Mouse (Mus musculus) embryonic fibroblast, embryonic 13.5 days (primary cell): ENCODE data around the gene Eif3l. TPM values are rescaled to one million over a fixed set of nuclear protein-coding genes. Genes with fewer than 3 reads are reported as not detected.

Source experiments
- H3K27ac ChIP-seq: 2 replicates; pipeline ENCODE4 v1.5.1; 2012; ENCODE audit warnings: low read length, control low read depth, inconsistent platforms; ENCODE audit not compliant: insufficient read depth
- H3K4me1 ChIP-seq: 2 replicates; pipeline ENCODE4 v1.6.1; 2011; ENCODE audit warnings: low read length; ENCODE audit not compliant: control insufficient read depth, insufficient read depth
- H3K4me3 ChIP-seq: 2 replicates; pipeline ENCODE4 v1.5.1; 2011; ENCODE audit warnings: mild to moderate bottlenecking, control low read depth, low read length; ENCODE audit not compliant: insufficient read depth
- CTCF ChIP-seq: IDR thresholded peaks from 2 replicates; pipeline ENCODE4 v1.5.1; 2011; ENCODE audit warnings: mild to moderate bottlenecking, control low read depth, low read length, moderate library complexity, borderline replicate concordance; ENCODE audit not compliant: insufficient read depth
- POLR2A ChIP-seq: IDR thresholded peaks from 2 replicates; pipeline ENCODE4 v1.6.1; 2011; ENCODE audit warnings: low read depth, mild to moderate bottlenecking, control low read depth, low read length, moderate library complexity
- polyA plus RNA-seq: library from polyadenylated mRNA; stranded (reverse); fragments of >200 nt; gene quantifications from 2 replicates; pipeline ENCODE4 v1.2.4, GENCODE M21; 2011; ENCODE audit warnings: low read depth; ENCODE audit not compliant: missing spikeins, insufficient read length

The Eif3l gene
- polyA plus RNA-seq, 1 experiment, result 268 TPM

- Histone ChIP-seq H3K4me1 (no peaks in the 10 kb centered on the region), H3K4me3 (no peak overlapping the region), H3K27ac (no peak overlapping the region)
- TF ChIP-seq CTCF (no peak), POLR2A (no peak)
These were observed 26.8 kb upstream of the Eif3l start for GRCm38 (mm10) chr15:79048186-79048585.

GRCm38 (mm10) chr15:79050160-79050845 is 24.7 kb upstream of the Eif3l start:
- TF ChIP-seq CTCF (no peak), POLR2A (no peak)
- Histone ChIP-seq H3K27ac (no peak overlapping the region), H3K4me1 (no peaks in the 10 kb centered on the region), H3K4me3 (no peak overlapping the region)

GRCm38 (mm10) chr15:79050964-79051363 is 24.0 kb upstream of the Eif3l start:
- no peak overlapping the region for H3K4me3 ChIP-seq
- H3K4me1 ChIP-seq, result no peaks in the 10 kb centered on the region
- TF ChIP-seq POLR2A (no peak), CTCF (no peak)
- no peak overlapping the region for H3K27ac ChIP-seq

- Histone ChIP-seq H3K27ac (peak overlapping the region; percentile 61), H3K4me3 (no peak overlapping the region), H3K4me1 (no peaks in the 10 kb centered on the region)
- TF ChIP-seq POLR2A (no peak), CTCF (no peak)
These were observed 23.3 kb upstream of the Eif3l start for GRCm38 (mm10) chr15:79051461-79052360.

- Histone ChIP-seq H3K4me1 (no peaks in the 10 kb centered on the region), H3K4me3 (no peak overlapping the region), H3K27ac (no peak overlapping the region)
- no peak for TF ChIP-seq CTCF
- TF ChIP-seq POLR2A, result no peak
These were observed 22.6 kb upstream of the Eif3l start for GRCm38 (mm10) chr15:79052366-79052765.

- H3K27ac ChIP-seq, result no peak overlapping the region
- no peak for TF ChIP-seq CTCF
- no peak for TF ChIP-seq POLR2A
- no peaks in the 10 kb centered on the region for H3K4me1 ChIP-seq
- H3K4me3 ChIP-seq, result no peak overlapping the region
These were observed 18.4 kb upstream of the Eif3l start for GRCm38 (mm10) chr15:79056601-79057000.

- Histone ChIP-seq H3K4me1 (no peaks in the 10 kb centered on the region), H3K4me3 (no peak overlapping the region), H3K27ac (no peak overlapping the region)
- TF ChIP-seq CTCF, result no peak
- TF ChIP-seq POLR2A, result no peak
These were observed 17.1 kb upstream of the Eif3l start for GRCm38 (mm10) chr15:79057850-79058249.

GRCm38 (mm10) chr15:79060887-79061565 is 14.0 kb upstream of the Eif3l start:
- Histone ChIP-seq H3K4me3 (no peak overlapping the region), H3K27ac (no peak overlapping the region), H3K4me1 (no peaks in the 10 kb centered on the region)
- TF ChIP-seq CTCF (no peak), POLR2A (no peak)

- TF ChIP-seq POLR2A, result peak; percentile 73
- no peak for TF ChIP-seq CTCF
- no peak within 1 kb of the TSS for H3K27ac ChIP-seq
- no peaks in the 10 kb centered on the region for H3K4me1 ChIP-seq
- peak within 1 kb of the TSS; percentile 94 for H3K4me3 ChIP-seq
These were observed 12.4 kb upstream of the Eif3l start, which contains the start of gene Ankrd54 for GRCm38 (mm10) chr15:79062376-79063159. Ankrd54 (minus strand) TSS chr15:79062893.
